Comparison of ENCODE assay signal across 8 mouse cellular contexts in the genomic region with DNA sequence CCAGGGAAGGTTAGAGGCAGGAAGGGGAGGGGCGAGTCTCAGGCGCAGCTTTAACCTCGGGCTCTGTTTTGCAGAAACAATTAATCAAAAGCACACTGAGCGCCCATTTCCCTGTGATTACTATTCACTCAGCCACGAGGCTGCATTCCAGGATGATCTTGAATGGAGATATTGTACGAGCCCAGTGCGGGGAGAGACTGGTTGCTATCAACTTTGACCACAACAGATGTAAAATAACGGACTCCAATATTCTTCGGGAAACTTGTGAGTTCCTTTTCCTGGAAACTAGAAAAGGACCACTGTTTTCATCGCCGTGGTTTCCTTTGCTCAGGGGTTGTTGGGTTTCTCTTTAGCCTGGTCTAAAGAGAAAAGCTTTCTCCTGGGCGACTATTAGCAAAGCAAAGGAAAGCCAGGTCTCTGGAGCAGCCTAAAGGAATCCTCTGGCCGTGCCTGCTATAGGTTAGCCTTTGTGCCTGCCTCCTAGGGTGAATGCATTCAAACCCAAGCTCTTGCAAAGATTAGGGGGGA.
A peak's percentile ranks its signal among the peaks of the same experiment; 100 is the strongest.
DNase-seq lines count a peak whose midpoint lies in the region; ATAC-seq lines count a peak whose summit lies in the region.

No protein-coding gene starts in this region.

- H3K27me3 ChIP-seq in megakaryocyte, embryonic 14.5 days (replicated peaks), result no peaks in the 10 kb centered on the region
- H3K27me3 ChIP-seq in heart, embryonic 16.5 days (ENCODE audit: control insufficient read depth, insufficient read depth, low read length), result no peaks in the 10 kb centered on the region
- no peaks in the 10 kb centered on the region for H3K27me3 ChIP-seq in limb, embryonic 15.5 days

- intact Hi-C loops in left cerebral cortex, postnatal 10 days (cut with DNase I), result no loop called here

- ATAC-seq in megakaryocyte, adult 5-6 weeks (ENCODE audit: poor library complexity, severe bottlenecking), result no peak
- no peak for ATAC-seq in heart, embryonic 16.5 days (replicated peaks; ENCODE audit: extremely low read depth, insufficient read depth, low FRiP score)
- ATAC-seq in limb, embryonic 15.5 days (ENCODE audit: insufficient number of reproducible peaks, low FRiP score, low TSS enrichment, low read depth), result no peak
- no peak for ATAC-seq in inflammation-experienced regulatory T-cells, adult 6 months

- H3K9me3 ChIP-seq in megakaryocyte, embryonic 14.5 days, result peaks cover 16% of the 10 kb centered on the region
- H3K9me3 ChIP-seq in heart, embryonic 16.5 days (replicated peaks; ENCODE audit: control insufficient read depth, low read length), result no peaks in the 10 kb centered on the region
- H3K9me3 ChIP-seq in limb, embryonic 15.5 days, result no peaks in the 10 kb centered on the region

- peak overlapping the region; percentile 17; the same call in 1 of the 2 replicates for H3K9ac ChIP-seq in heart, embryonic 16.5 days (ENCODE audit: low read length)
- no peak overlapping the region for H3K9ac ChIP-seq in limb, embryonic 15.5 days

- peak overlapping the region; percentile 58 for H3K4me2 ChIP-seq in heart, embryonic 16.5 days (ENCODE audit: low read depth, low read length)
- H3K4me2 ChIP-seq in limb, embryonic 15.5 days, result peak overlapping the region; percentile 27

- H3K27ac ChIP-seq in heart, embryonic 16.5 days (ENCODE audit: low read length), result peak overlapping the region; percentile 34; the same call in 1 of the 2 replicates
- H3K27ac ChIP-seq in limb, embryonic 15.5 days, result peak overlapping the region; percentile 75

- no peaks in the 10 kb centered on the region for H3K36me3 ChIP-seq in megakaryocyte, embryonic 14.5 days (replicated peaks; ENCODE audit: low read length)
- no peaks in the 10 kb centered on the region for H3K36me3 ChIP-seq in heart, embryonic 16.5 days (ENCODE audit: control insufficient read depth, insufficient read depth)
- H3K36me3 ChIP-seq in limb, embryonic 15.5 days, result no peaks in the 10 kb centered on the region

- no peak for DNase-seq in left cerebral cortex, postnatal 10 days (ENCODE audit: extremely low spot score in 1 of 2, low spot score in 2 of 2)
- DNase-seq in layer of hippocampus, postnatal 25 days (ENCODE audit: extremely low spot score in 1 of 2, low spot score in 1 of 2), result no peak
- no peak for DNase-seq in adrenal gland, postnatal 4 days (ENCODE audit: low spot score in 2 of 2)

- H3K4me1 ChIP-seq in megakaryocyte, embryonic 14.5 days, result peaks cover 8% of the 10 kb centered on the region; the same call in 1 of the 2 replicates
- H3K4me1 ChIP-seq in heart, embryonic 16.5 days (ENCODE audit: control insufficient read depth, insufficient read depth, low read length), result peaks cover 16% of the 10 kb centered on the region
- peaks cover 24% of the 10 kb centered on the region for H3K4me1 ChIP-seq in limb, embryonic 15.5 days

- H3K4me3 ChIP-seq in megakaryocyte, embryonic 14.5 days (replicated peaks), result peak overlapping the region; percentile 69
- peak overlapping the region; percentile 32 for H3K4me3 ChIP-seq in heart, embryonic 16.5 days (ENCODE audit: low read length)
- 0 out of 2 replicates have a peak overlapping the region, but pooled peaks have one; percentile 5 for H3K4me3 ChIP-seq in limb, embryonic 15.5 days

- WGBS in heart, embryonic 16.5 days, result 7% methylated on average over 13 of the region's 13 CpGs
- WGBS in limb, embryonic 15.5 days, result 7% methylated on average over 13 of the region's 13 CpGs

Comparison
In these comparisons a context has a peak if more than half of its experiments do, and no peak if none do; other contexts are left out.
1. H3K4me3 ChIP-seq: peak in every context shown above with its lines; median percentile 69 in megakaryocyte, embryonic 14.5 days; 32 in heart, embryonic 16.5 days; 5 in limb, embryonic 15.5 days.